Mouse (Mus musculus): ENCODE data around the gene Wasl. TPM values are rescaled to one million over a fixed set of nuclear protein-coding genes. Genes with fewer than 3 reads are reported as not detected.

The Wasl gene
- polyA plus RNA-seq, 1 experiment from 2014 or later = 61.1 TPM

DNA sequence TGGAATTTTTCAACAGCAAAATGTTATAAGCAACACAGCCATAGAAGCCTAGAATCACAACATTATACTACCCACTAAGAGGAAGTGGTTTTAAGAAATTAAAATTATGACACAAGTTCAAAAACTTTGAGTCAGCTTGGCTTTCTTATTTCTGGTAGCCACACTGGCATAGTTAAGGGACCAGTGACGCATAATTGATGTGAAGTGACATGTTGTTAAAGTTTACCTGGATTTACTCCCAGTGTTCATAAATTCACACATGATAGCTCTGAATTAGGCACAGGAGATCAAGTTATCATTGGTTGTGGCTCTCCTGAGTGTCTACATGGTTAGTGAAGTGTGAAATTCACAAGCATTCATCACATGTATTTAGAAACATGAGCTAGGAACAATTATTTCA lies 99.9 kb downstream of the Wasl start:
- ATAC-seq (no peak), DNase-seq (ENCODE audit: low read depth, low spot score) (no peak)
- H3K27me3 ChIP-seq = no peaks in the 10 kb centered on the region
- in situ Hi-C loops (cut with MboI; ENCODE audit: low pct_unique_long_range_greater_than_20kb) = no loop called here
- CTCF ChIA-PET = interaction anchor here (2.0 to 2.6 kb wide), 2 partner anchors 10 to 34 kb away, joined by 7 to 8 read pairs; no protein-coding TSS in a partner anchor
- POLR2A ChIA-PET = no interaction called here
- no peak for TF ChIP-seq CTCF (IDR thresholded peaks at IDR 0.05)

DNA sequence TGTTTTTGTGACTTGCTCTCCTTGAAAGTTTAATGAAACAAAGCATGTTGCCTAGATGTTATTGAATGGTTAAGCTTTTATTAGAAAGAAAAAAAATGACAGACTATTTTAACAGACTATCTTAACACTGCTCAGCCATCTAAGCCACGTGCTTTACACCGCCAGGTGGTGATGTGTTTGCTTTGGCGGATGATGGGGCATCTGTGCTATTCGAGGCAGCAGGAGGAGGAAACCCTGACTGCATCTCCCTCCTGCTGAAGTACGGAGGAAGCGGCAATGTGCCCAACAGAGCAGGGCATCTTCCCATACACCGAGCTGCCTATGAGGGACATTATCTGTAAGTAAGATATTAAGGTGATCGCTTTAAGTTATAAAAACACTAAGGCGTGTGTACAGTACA lies 100.7 kb downstream of the Wasl start:
- in situ Hi-C loops (cut with MboI; ENCODE audit: low pct_unique_long_range_greater_than_20kb) = no loop called here
- no peak for ATAC-seq
- no peak for DNase-seq (ENCODE audit: low read depth, low spot score)
- no peaks in the 10 kb centered on the region for H3K27me3 ChIP-seq
- CTCF ChIA-PET = interaction anchor here (2.0 to 2.6 kb wide), 2 partner anchors 10 to 33 kb away, joined by 7 to 8 read pairs; no protein-coding TSS in a partner anchor
- POLR2A ChIA-PET = no interaction called here
- no peak for TF ChIP-seq CTCF (IDR thresholded peaks at IDR 0.05)

Other genes starting within 250 kb of the Wasl start
- not detected for gene Iqub, start 149.9 kb downstream of the Wasl start, polyA plus RNA-seq (2021)
- gene Ndufa5, start 137.0 kb downstream of the Wasl start, polyA plus RNA-seq (2021) = 218 TPM
- gene Asb15, start 136.9 kb downstream of the Wasl start, polyA plus RNA-seq (2021) = not detected
- gene Lmod2, start 67.2 kb downstream of the Wasl start, polyA plus RNA-seq (2021) = not detected
- not detected for gene Hyal6, start 68.2 kb upstream of the Wasl start, polyA plus RNA-seq (2021)
- not detected for gene Hyal4, start 83.3 kb upstream of the Wasl start, polyA plus RNA-seq (2021)
- gene Spam1, start 126.2 kb upstream of the Wasl start, polyA plus RNA-seq (2021) = not detected
- not detected for gene Hyal5, start 193.0 kb upstream of the Wasl start, polyA plus RNA-seq (2021)